Mouse (Mus musculus): ENCODE measurements around the gene Ism1. TPM values are rescaled to one million over a fixed set of nuclear protein-coding genes. Genes with fewer than 3 reads are reported as not detected.
A peak's percentile ranks its signal among the peaks of the same experiment; 100 is the strongest.

Gene Ism1
- total and polyA plus RNA-seq, 2 experiments, result 0.15 TPM; not detected in 1

DNA sequence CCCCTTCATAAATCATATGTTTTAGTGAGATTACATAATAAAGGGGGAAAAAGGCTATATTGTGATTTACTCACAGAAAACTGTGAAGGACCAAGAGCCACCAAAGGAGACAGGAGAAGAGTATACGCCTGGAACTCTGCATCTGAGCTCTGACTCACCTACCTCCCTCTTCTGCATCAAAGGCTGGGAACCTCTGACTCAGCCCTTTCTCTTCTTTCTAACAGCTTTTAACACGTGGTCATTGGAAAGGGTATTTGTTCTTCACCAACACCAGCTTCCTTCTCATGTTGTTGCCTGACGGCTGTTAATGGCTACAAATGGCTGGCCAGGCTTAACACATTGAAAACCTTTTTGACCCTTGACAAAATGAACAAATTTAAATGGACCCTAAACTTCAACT, 36.2 kb downstream of the Ism1 start:
- Histone ChIP-seq H3K4me1 (ENCODE audit: control insufficient read depth, insufficient read depth, low read length) (no peaks in the 10 kb centered on the region), H3K36me3 (ENCODE audit: control insufficient read depth, insufficient read depth, low read length) (no peaks in the 10 kb centered on the region), H3K27me3 (ENCODE audit: control insufficient read depth, insufficient read depth, low read length) (no peaks in the 10 kb centered on the region), H3K9ac (ENCODE audit: low read depth, low read length) (no peak overlapping the region), H3K79me2 (ENCODE audit: control insufficient read depth, insufficient read depth, low read length) (no peaks in the 10 kb centered on the region), H3K4me3 (ENCODE audit: insufficient read depth, low read depth, low read length) (no peak overlapping the region), H3K27ac (replicated peaks; ENCODE audit: insufficient read depth, low read depth, low read length) (no peak overlapping the region)
- TF ChIP-seq CTCF (IDR thresholded peaks at IDR 0.05; ENCODE audit: low read depth, low read length) (no peak), POLR2A (IDR thresholded peaks at IDR 0.05; ENCODE audit: extremely low read depth, insufficient read depth, low read length) (no peak)
- WGBS, result 62% methylated on average over 3 of the region's 3 CpGs
- no peak for DNase-seq (ENCODE audit: extremely low read depth, low read depth, low spot score)

GRCm38 (mm10) chr2:139717772-139718171, 39.8 kb downstream of the Ism1 start:
- Histone ChIP-seq H3K4me1 (ENCODE audit: control insufficient read depth, insufficient read depth, low read length) (no peaks in the 10 kb centered on the region), H3K27me3 (ENCODE audit: control insufficient read depth, insufficient read depth, low read length) (no peaks in the 10 kb centered on the region), H3K27ac (replicated peaks; ENCODE audit: insufficient read depth, low read depth, low read length) (no peak overlapping the region), H3K79me2 (ENCODE audit: control insufficient read depth, insufficient read depth, low read length) (no peaks in the 10 kb centered on the region), H3K36me3 (ENCODE audit: control insufficient read depth, insufficient read depth, low read length) (no peaks in the 10 kb centered on the region), H3K9ac (ENCODE audit: low read depth, low read length) (no peak overlapping the region), H3K4me3 (ENCODE audit: insufficient read depth, low read depth, low read length) (no peak overlapping the region)
- no peak for TF ChIP-seq POLR2A (IDR thresholded peaks at IDR 0.05; ENCODE audit: extremely low read depth, insufficient read depth, low read length)
- no peak for TF ChIP-seq CTCF (IDR thresholded peaks at IDR 0.05; ENCODE audit: low read depth, low read length)
- no peak for DNase-seq (ENCODE audit: extremely low read depth, low read depth, low spot score)
- WGBS, result 55% methylated on average over 1 of the region's 1 CpGs

- H3K27ac ChIP-seq (replicated peaks; ENCODE audit: insufficient read depth, low read depth, low read length), result no peak overlapping the region
- peak; percentile 13 for DNase-seq (ENCODE audit: extremely low read depth, low read depth, low spot score)
- H3K4me1 ChIP-seq (ENCODE audit: control insufficient read depth, insufficient read depth, low read length), result no peaks in the 10 kb centered on the region
- no peaks in the 10 kb centered on the region for H3K36me3 ChIP-seq (ENCODE audit: control insufficient read depth, insufficient read depth, low read length)
- 0% methylated on average over 1 of the region's 1 CpGs for WGBS
- H3K27me3 ChIP-seq (ENCODE audit: control insufficient read depth, insufficient read depth, low read length), result no peaks in the 10 kb centered on the region
- no peak for TF ChIP-seq POLR2A (IDR thresholded peaks at IDR 0.05; ENCODE audit: extremely low read depth, insufficient read depth, low read length)
- peak; percentile 79 for TF ChIP-seq CTCF (IDR thresholded peaks at IDR 0.05; ENCODE audit: low read depth, low read length)
- H3K4me3 ChIP-seq (ENCODE audit: insufficient read depth, low read depth, low read length), result no peak overlapping the region
- H3K79me2 ChIP-seq (ENCODE audit: control insufficient read depth, insufficient read depth, low read length), result no peaks in the 10 kb centered on the region
- H3K9ac ChIP-seq (ENCODE audit: low read depth, low read length), result no peak overlapping the region
Measured at GRCm38 (mm10) chr2:139722700-139723099, 44.7 kb downstream of the Ism1 start.

GRCm38 (mm10) chr2:139723304-139723703, 45.3 kb downstream of the Ism1 start:
- no peaks in the 10 kb centered on the region for H3K79me2 ChIP-seq (ENCODE audit: control insufficient read depth, insufficient read depth, low read length)
- no peak overlapping the region for H3K27ac ChIP-seq (replicated peaks; ENCODE audit: insufficient read depth, low read depth, low read length)
- no peak overlapping the region for H3K4me3 ChIP-seq (ENCODE audit: insufficient read depth, low read depth, low read length)
- DNase-seq (ENCODE audit: extremely low read depth, low read depth, low spot score), result no peak
- H3K9ac ChIP-seq (ENCODE audit: low read depth, low read length), result no peak overlapping the region
- H3K36me3 ChIP-seq (ENCODE audit: control insufficient read depth, insufficient read depth, low read length), result no peaks in the 10 kb centered on the region
- no peak for TF ChIP-seq CTCF (IDR thresholded peaks at IDR 0.05; ENCODE audit: low read depth, low read length)
- no peak for TF ChIP-seq POLR2A (IDR thresholded peaks at IDR 0.05; ENCODE audit: extremely low read depth, insufficient read depth, low read length)
- no peaks in the 10 kb centered on the region for H3K27me3 ChIP-seq (ENCODE audit: control insufficient read depth, insufficient read depth, low read length)
- no peaks in the 10 kb centered on the region for H3K4me1 ChIP-seq (ENCODE audit: control insufficient read depth, insufficient read depth, low read length)
- WGBS, result 12% methylated on average over 3 of the region's 3 CpGs

- no peak for TF ChIP-seq CTCF (IDR thresholded peaks at IDR 0.05; ENCODE audit: low read depth, low read length)
- TF ChIP-seq POLR2A (IDR thresholded peaks at IDR 0.05; ENCODE audit: extremely low read depth, insufficient read depth, low read length), result no peak
- Histone ChIP-seq H3K27me3 (ENCODE audit: control insufficient read depth, insufficient read depth, low read length) (no peaks in the 10 kb centered on the region), H3K36me3 (ENCODE audit: control insufficient read depth, insufficient read depth, low read length) (no peaks in the 10 kb centered on the region), H3K4me3 (ENCODE audit: insufficient read depth, low read depth, low read length) (no peak overlapping the region), H3K9ac (ENCODE audit: low read depth, low read length) (no peak overlapping the region), H3K4me1 (ENCODE audit: control insufficient read depth, insufficient read depth, low read length) (no peaks in the 10 kb centered on the region), H3K27ac (replicated peaks; ENCODE audit: insufficient read depth, low read depth, low read length) (no peak overlapping the region), H3K79me2 (ENCODE audit: control insufficient read depth, insufficient read depth, low read length) (no peaks in the 10 kb centered on the region)
- 75% methylated on average over 4 of the region's 4 CpGs for WGBS
- DNase-seq (ENCODE audit: extremely low read depth, low read depth, low spot score), result no peak
Measured at GRCm38 (mm10) chr2:139724202-139724838, 46.3 kb downstream of the Ism1 start.

GRCm38 (mm10) chr2:139725328-139725727, 47.4 kb downstream of the Ism1 start:
- no peaks in the 10 kb centered on the region for H3K36me3 ChIP-seq (ENCODE audit: control insufficient read depth, insufficient read depth, low read length)
- H3K4me3 ChIP-seq (ENCODE audit: insufficient read depth, low read depth, low read length), result no peak overlapping the region
- WGBS, result 68% methylated on average over 3 of the region's 3 CpGs
- H3K27me3 ChIP-seq (ENCODE audit: control insufficient read depth, insufficient read depth, low read length), result no peaks in the 10 kb centered on the region
- no peak for DNase-seq (ENCODE audit: extremely low read depth, low read depth, low spot score)
- no peaks in the 10 kb centered on the region for H3K79me2 ChIP-seq (ENCODE audit: control insufficient read depth, insufficient read depth, low read length)
- TF ChIP-seq CTCF (IDR thresholded peaks at IDR 0.05; ENCODE audit: low read depth, low read length) (no peak), POLR2A (IDR thresholded peaks at IDR 0.05; ENCODE audit: extremely low read depth, insufficient read depth, low read length) (no peak)
- H3K27ac ChIP-seq (replicated peaks; ENCODE audit: insufficient read depth, low read depth, low read length), result no peak overlapping the region
- no peak overlapping the region for H3K9ac ChIP-seq (ENCODE audit: low read depth, low read length)
- H3K4me1 ChIP-seq (ENCODE audit: control insufficient read depth, insufficient read depth, low read length), result no peaks in the 10 kb centered on the region

Data from liver, adult 2 months (tissue).